Mouse (Mus musculus): ENCODE measurements at regions not wholly inside any gene's neighbourhood (a gene's known extent, or its start where the extent isn't known, plus 50 kb on each side); places are given as distances from the start of the nearest gene placed in this dataset.

DNA sequence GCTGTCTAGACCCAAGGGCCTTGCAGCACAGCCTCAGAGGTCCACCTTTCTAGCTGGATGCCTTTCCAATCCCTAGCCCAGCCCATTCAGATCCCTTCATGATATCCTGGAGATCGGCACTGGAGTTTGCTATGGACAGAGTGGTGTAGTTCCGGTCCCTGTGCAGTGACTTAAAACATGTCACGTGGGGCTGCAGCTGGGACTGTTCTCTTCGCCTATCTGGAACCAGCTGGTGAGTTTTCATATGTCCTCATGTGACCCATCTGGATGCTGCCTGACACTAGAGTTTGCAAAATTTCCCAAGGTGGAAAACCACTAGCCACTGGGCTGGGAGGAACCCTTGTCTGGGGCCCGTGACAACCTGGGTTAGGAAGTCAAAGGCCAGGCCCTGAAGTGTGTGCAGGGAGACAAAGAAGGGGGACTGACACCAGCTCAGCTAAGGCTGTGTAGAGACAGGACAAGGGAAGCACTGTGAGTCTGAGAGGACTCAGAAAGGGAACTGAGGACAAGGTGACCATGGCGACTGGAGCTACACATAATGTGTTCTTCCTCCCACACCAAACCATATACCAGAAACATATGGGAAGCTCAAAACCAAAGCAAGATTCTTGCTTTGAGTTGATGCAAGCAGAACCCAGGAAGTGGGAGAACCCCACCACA is 75.9 kb upstream of the Dazl start:
- H3K27me3 ChIP-seq (ENCODE audit: control insufficient read depth, insufficient read depth, low read length): no peaks in the 10 kb centered on the region
- H3K27ac ChIP-seq (replicated peaks): no peak overlapping the region
- ATAC-seq (ENCODE audit: low FRiP score, low TSS enrichment): 0 out of 2 replicates have a peak, but pooled peaks have one; percentile 43
- no peak overlapping the region for H3K4me2 ChIP-seq (replicated peaks; ENCODE audit: low read depth)
- H3K4me3 ChIP-seq (ENCODE audit: low read depth, low read length): no peak overlapping the region
- no peaks in the 10 kb centered on the region for H3K36me3 ChIP-seq (ENCODE audit: control insufficient read depth, insufficient read depth, low read length)
- H3K4me1 ChIP-seq (replicated peaks; ENCODE audit: control insufficient read depth, insufficient read depth): no peaks in the 10 kb centered on the region
- TF ChIP-seq EP300 (optimal IDR thresholded peaks at IDR 0.05): no peak
- no peak for TF ChIP-seq CTCF (IDR thresholded peaks at IDR 0.05; ENCODE audit: low read depth)
- no peak overlapping the region for H3K9ac ChIP-seq (ENCODE audit: low read length)
- H3K9me3 ChIP-seq (ENCODE audit: control insufficient read depth, low read length): no peaks in the 10 kb centered on the region
- DNase-seq (ENCODE audit: low spot score): no peak
- WGBS: 67% methylated on average over 6 of the region's 6 CpGs

DNA sequence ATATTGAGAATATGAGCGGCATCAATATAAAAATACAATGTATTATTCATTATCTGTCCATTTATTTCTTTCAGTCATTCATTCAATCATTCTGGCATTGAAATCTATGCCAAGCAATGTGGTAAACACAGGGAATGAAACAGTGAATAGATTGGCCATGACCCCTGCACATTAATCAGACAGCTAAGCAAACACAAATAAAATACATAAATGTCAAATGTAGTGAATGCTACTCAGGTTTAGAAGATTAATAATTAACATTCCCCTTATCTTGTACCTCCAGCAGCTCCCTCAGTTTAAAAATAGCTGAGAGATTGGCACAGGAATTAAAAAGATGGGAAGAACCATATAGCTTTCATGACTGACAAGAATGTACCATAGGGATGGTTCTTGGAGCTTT is 77.0 kb upstream of the Dazl start:
- ATAC-seq (ENCODE audit: low FRiP score, low TSS enrichment) (peak; percentile 71), DNase-seq (ENCODE audit: low spot score) (no peak)
- Histone ChIP-seq H3K36me3 (ENCODE audit: control insufficient read depth, insufficient read depth, low read length) (no peaks in the 10 kb centered on the region), H3K4me1 (replicated peaks; ENCODE audit: control insufficient read depth, insufficient read depth) (no peaks in the 10 kb centered on the region), H3K27ac (replicated peaks) (no peak overlapping the region), H3K9ac (ENCODE audit: low read length) (no peak overlapping the region), H3K27me3 (ENCODE audit: control insufficient read depth, insufficient read depth, low read length) (no peaks in the 10 kb centered on the region), H3K4me3 (ENCODE audit: low read depth, low read length) (no peak overlapping the region), H3K4me2 (replicated peaks; ENCODE audit: low read depth) (no peak overlapping the region), H3K9me3 (ENCODE audit: control insufficient read depth, low read length) (no peaks in the 10 kb centered on the region)
- TF ChIP-seq EP300 (optimal IDR thresholded peaks at IDR 0.05) (no peak), CTCF (IDR thresholded peaks at IDR 0.05; ENCODE audit: low read depth) (no peak)
- 69% methylated on average over 1 of the region's 1 CpGs for WGBS

DNA sequence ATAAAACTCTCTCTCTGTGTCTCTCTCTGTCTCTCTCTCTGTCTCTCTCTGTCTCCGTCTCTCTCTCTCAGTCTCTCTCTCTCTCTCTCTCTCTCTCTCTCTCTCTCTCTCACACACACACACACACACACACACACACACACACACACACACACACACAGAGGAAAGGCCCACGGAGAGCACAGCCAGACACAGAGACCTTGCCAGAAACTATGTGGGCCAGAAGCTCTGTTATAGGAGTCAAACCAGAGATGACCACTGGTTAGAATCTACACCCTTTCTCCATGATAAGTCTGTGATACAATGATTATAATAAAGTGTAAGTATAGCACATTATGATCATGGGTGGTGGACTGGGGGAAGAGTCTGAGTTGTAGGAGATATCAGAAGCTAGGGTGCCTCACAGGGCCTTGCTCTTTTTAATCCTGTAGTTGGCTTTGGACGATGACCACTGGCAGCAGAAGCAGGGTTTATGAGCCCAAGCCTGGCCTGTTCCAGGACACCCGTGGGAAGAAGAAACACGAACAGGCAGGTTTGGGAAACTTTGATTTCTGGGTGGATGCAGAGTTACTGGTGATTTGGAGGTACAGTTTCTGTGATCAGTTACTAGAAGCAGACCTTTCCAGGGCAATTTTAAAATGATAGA is 80.2 kb upstream of the Dazl start:
- H3K4me1 ChIP-seq (replicated peaks; ENCODE audit: control insufficient read depth, insufficient read depth): no peaks in the 10 kb centered on the region
- H3K27ac ChIP-seq (replicated peaks): no peak overlapping the region
- TF ChIP-seq CTCF (IDR thresholded peaks at IDR 0.05; ENCODE audit: low read depth): no peak
- no peak for TF ChIP-seq EP300 (optimal IDR thresholded peaks at IDR 0.05)
- H3K27me3 ChIP-seq (ENCODE audit: control insufficient read depth, insufficient read depth, low read length): no peaks in the 10 kb centered on the region
- no peaks in the 10 kb centered on the region for H3K9me3 ChIP-seq (ENCODE audit: control insufficient read depth, low read length)
- H3K4me2 ChIP-seq (replicated peaks; ENCODE audit: low read depth): no peak overlapping the region
- no peak for ATAC-seq (ENCODE audit: low FRiP score, low TSS enrichment)
- WGBS: 65% methylated on average over 5 of the region's 5 CpGs
- no peak for DNase-seq (ENCODE audit: low spot score)
- H3K4me3 ChIP-seq (ENCODE audit: low read depth, low read length): no peak overlapping the region
- no peaks in the 10 kb centered on the region for H3K36me3 ChIP-seq (ENCODE audit: control insufficient read depth, insufficient read depth, low read length)
- H3K9ac ChIP-seq (ENCODE audit: low read length): no peak overlapping the region

DNA sequence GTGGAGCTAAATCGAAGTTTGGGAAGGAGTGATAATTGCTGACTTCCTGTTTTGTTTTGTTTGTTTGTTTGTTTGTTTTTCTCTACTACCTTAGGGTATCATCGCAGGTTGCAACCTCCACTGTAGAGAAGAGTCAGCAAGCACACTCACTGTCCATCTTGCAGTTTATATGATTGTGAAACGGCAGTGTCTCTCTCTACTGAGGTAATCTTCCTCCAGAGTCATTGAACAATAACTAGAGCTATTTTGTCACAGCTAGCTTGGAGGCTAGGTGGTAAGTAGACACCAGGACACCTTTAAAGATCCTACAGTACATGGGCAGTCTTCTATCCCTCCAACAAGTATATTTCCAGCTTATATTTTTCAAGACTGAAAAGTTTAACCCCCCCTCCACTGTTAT is 82.0 kb upstream of the Dazl start:
- whole genome bisulfite sequencing: 84% methylated on average over 3 of the region's 3 CpGs
- Histone ChIP-seq H3K4me3 (ENCODE audit: low read depth, low read length) (no peak overlapping the region), H3K27me3 (ENCODE audit: control insufficient read depth, insufficient read depth, low read length) (no peaks in the 10 kb centered on the region), H3K27ac (replicated peaks) (no peak overlapping the region), H3K9ac (ENCODE audit: low read length) (no peak overlapping the region), H3K9me3 (ENCODE audit: control insufficient read depth, low read length) (no peaks in the 10 kb centered on the region), H3K4me2 (replicated peaks; ENCODE audit: low read depth) (no peak overlapping the region), H3K4me1 (replicated peaks; ENCODE audit: control insufficient read depth, insufficient read depth) (no peaks in the 10 kb centered on the region), H3K36me3 (ENCODE audit: control insufficient read depth, insufficient read depth, low read length) (no peaks in the 10 kb centered on the region)
- DNase-seq (ENCODE audit: low spot score) (no peak), ATAC-seq (ENCODE audit: low FRiP score, low TSS enrichment) (no peak)
- TF ChIP-seq CTCF (IDR thresholded peaks at IDR 0.05; ENCODE audit: low read depth) (no peak), EP300 (optimal IDR thresholded peaks at IDR 0.05) (no peak)

DNA sequence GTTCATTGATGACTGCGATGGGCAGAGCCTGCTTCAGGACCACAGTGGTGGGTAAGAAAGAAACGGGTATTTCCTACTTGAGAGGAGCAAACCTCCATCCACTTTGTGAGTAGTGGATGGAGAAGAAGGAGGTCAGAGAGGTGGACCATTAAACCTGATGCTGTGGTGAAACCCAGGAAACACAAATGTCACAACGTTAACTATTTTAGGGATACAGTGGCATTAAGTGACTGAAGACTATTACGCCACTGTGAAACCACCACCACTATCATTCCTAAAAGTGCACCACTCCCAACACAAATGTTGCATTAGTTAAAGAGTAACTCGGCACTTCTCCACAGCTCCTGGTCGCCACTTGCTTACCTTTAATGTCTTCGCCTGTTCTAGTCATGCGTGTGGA is 83.3 kb upstream of the Dazl start:
- DNase-seq (ENCODE audit: low spot score) (no peak), ATAC-seq (ENCODE audit: low FRiP score, low TSS enrichment) (no peak)
- H3K9me3 ChIP-seq (ENCODE audit: control insufficient read depth, low read length): no peaks in the 10 kb centered on the region
- H3K27me3 ChIP-seq (ENCODE audit: control insufficient read depth, insufficient read depth, low read length): no peaks in the 10 kb centered on the region
- H3K9ac ChIP-seq (ENCODE audit: low read length): no peak overlapping the region
- H3K4me2 ChIP-seq (replicated peaks; ENCODE audit: low read depth): no peak overlapping the region
- H3K36me3 ChIP-seq (ENCODE audit: control insufficient read depth, insufficient read depth, low read length): no peaks in the 10 kb centered on the region
- TF ChIP-seq CTCF (IDR thresholded peaks at IDR 0.05; ENCODE audit: low read depth) (no peak), EP300 (optimal IDR thresholded peaks at IDR 0.05) (no peak)
- H3K27ac ChIP-seq (replicated peaks): no peak overlapping the region
- WGBS: 83% methylated on average over 8 of the region's 8 CpGs
- H3K4me3 ChIP-seq (ENCODE audit: low read depth, low read length): no peak overlapping the region
- no peaks in the 10 kb centered on the region for H3K4me1 ChIP-seq (replicated peaks; ENCODE audit: control insufficient read depth, insufficient read depth)

DNA sequence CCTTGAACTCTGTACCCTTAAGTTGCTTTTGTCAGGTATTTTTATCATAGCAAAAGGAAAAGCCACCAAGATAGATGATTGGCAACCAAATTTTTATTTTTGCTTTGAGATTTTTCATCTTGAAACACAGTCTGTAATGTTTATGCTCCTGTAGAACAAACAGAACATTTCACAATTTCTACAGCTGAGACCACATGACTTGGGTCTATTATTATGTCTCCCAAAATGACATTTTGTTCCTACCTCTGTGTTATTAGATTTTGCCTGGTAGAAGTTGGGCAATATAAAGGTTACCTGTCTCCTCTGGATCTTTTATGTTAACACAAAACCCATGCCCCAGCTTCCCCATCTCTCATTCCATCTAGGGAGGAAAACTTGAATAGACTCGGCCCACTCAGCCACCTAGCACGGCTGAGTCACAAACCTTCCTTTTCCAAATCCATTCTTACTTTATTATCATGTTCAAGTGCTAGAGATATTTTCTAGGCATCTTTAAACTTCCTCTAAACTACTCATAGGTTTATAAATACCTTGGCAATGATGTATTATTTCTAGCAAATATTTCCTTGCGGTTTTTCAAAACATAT is 84.8 kb upstream of the Dazl start:
- no peak overlapping the region for H3K4me2 ChIP-seq (replicated peaks; ENCODE audit: low read depth)
- H3K4me1 ChIP-seq (replicated peaks; ENCODE audit: control insufficient read depth, insufficient read depth): no peaks in the 10 kb centered on the region
- no peaks in the 10 kb centered on the region for H3K27me3 ChIP-seq (ENCODE audit: control insufficient read depth, insufficient read depth, low read length)
- H3K9me3 ChIP-seq (ENCODE audit: control insufficient read depth, low read length): no peaks in the 10 kb centered on the region
- H3K9ac ChIP-seq (ENCODE audit: low read length): no peak overlapping the region
- 77% methylated on average over 3 of the region's 3 CpGs for WGBS
- ATAC-seq (ENCODE audit: low FRiP score, low TSS enrichment) (no peak), DNase-seq (ENCODE audit: low spot score) (no peak)
- H3K36me3 ChIP-seq (ENCODE audit: control insufficient read depth, insufficient read depth, low read length): no peaks in the 10 kb centered on the region
- no peak overlapping the region for H3K27ac ChIP-seq (replicated peaks)
- no peak overlapping the region for H3K4me3 ChIP-seq (ENCODE audit: low read depth, low read length)
- TF ChIP-seq CTCF (IDR thresholded peaks at IDR 0.05; ENCODE audit: low read depth): no peak
- TF ChIP-seq EP300 (optimal IDR thresholded peaks at IDR 0.05): no peak
